Mouse (Mus musculus) lung, embryonic 16.5 days (tissue): ENCODE results near the gene Gm44596. TPM values are rescaled to one million over a fixed set of nuclear protein-coding genes. Genes with fewer than 3 reads are reported as not detected.

Source experiments
- ATAC-seq: fragments of 200-750 bp; cut with Nextera tagmentation; 2 replicates; pipeline ENCODE4 v1.8.0; 2017; ENCODE audit warnings: low read depth, mild to moderate bottlenecking, moderate library complexity
- H3K27ac ChIP-seq: fragments of 300-500 bp; sonication (generic); 2 replicates; pipeline ENCODE4 v1.5.1; 2014; ENCODE audit warnings: mild to moderate bottlenecking, control low read depth, low read length
- H3K27me3 ChIP-seq: fragments of 300-500 bp; sonication (generic); 2 replicates; pipeline ENCODE4 v1.6.1; 2014; ENCODE audit warnings: low read depth, low read length, mixed read lengths; ENCODE audit not compliant: control insufficient read depth, insufficient read depth
- H3K36me3 ChIP-seq: fragments of 300-500 bp; sonication (generic); 2 replicates; pipeline ENCODE4 v1.6.1; 2014; ENCODE audit warnings: low read length; ENCODE audit not compliant: control insufficient read depth, insufficient read depth
- H3K4me1 ChIP-seq: fragments of 300-500 bp; sonication (generic); replicated peaks from 2 replicates; pipeline ENCODE4 v1.6.1; 2014; ENCODE audit warnings: low read length, mixed read lengths; ENCODE audit not compliant: control insufficient read depth, insufficient read depth
- H3K4me2 ChIP-seq: fragments of 300-500 bp; sonication (generic); 2 replicates; pipeline ENCODE4 v1.6.1; 2014; ENCODE audit warnings: low read depth, low read length, control low read depth
- H3K4me3 ChIP-seq: fragments of 300-500 bp; sonication (generic); 2 replicates; pipeline ENCODE4 v1.5.1; 2014; ENCODE audit warnings: mild to moderate bottlenecking, low read length, control low read depth
- H3K9ac ChIP-seq: fragments of 300-500 bp; sonication (generic); 2 replicates; pipeline ENCODE4 v1.6.1; 2014; ENCODE audit warnings: low read length, control low read depth
- H3K9me3 ChIP-seq: fragments of 300-500 bp; sonication (generic); 2 replicates; pipeline ENCODE4 v1.6.1; 2016; ENCODE audit warnings: low read length; ENCODE audit not compliant: control insufficient read depth
- WGBS: fragments of 180-500 bp; shearing (Covaris S2); extraction: QIAGEN DNeasy Blood & Tissue Kit; methylation state at CpG from one replicate; pipeline ENCODE4 v1.1.7; 2014; 5-methylcytosine and 5-hydroxymethylcytosine counted together
- polyA plus RNA-seq: library from polyadenylated mRNA; unstranded; fragments of >200 nt; fragmentation: Nextera tagmentation; extraction: Ambion mirVana; gene quantifications from 2 replicates; pipeline ENCODE4 v1.2.1, GENCODE M21; 2015

Gene Gm44596
- polyA plus RNA-seq, 1 experiment from 2014 or later: not detected

DNA sequence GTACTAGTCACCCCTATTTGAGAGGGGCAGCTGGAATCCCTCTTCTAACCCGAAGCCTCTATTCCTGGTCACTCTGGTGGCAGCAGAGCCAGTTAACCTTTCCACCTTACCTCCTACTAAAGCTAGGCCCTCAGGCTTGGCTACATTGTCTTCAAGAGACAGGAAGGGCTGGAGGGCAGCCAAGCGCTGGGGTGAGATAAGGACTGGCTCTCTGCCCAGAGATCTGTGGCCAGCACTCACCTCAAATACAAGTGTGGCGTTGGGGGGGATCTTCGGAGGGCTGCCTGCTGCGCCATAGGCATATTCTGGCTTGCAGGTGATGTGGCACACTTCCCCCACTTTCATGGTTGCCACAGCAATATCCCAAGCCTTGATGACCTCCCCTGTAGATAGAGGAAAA, 60.2 kb downstream of the Gm44596 start:
- no peak overlapping the region for H3K4me3 ChIP-seq
- H3K27me3 ChIP-seq: no peaks in the 10 kb centered on the region
- peaks cover 23% of the 10 kb centered on the region for H3K4me1 ChIP-seq
- no peak overlapping the region for H3K9ac ChIP-seq
- no peak overlapping the region for H3K4me2 ChIP-seq
- no peak overlapping the region for H3K27ac ChIP-seq
- no peaks in the 10 kb centered on the region for H3K9me3 ChIP-seq
- 31% methylated on average over 5 of the region's 5 CpGs for WGBS
- no peak for ATAC-seq
- peaks cover 48% of the 10 kb centered on the region for H3K36me3 ChIP-seq

GRCm38 (mm10) chr6:128436356-128437005, 61.2 kb downstream of the Gm44596 start:
- no peaks in the 10 kb centered on the region for H3K27me3 ChIP-seq
- H3K4me1 ChIP-seq: peaks cover 23% of the 10 kb centered on the region
- peak overlapping the region; percentile 99 for H3K4me3 ChIP-seq
- 79% methylated on average over 8 of the region's 8 CpGs for whole genome bisulfite sequencing
- H3K9ac ChIP-seq: peak overlapping the region; percentile 91
- H3K9me3 ChIP-seq: no peaks in the 10 kb centered on the region
- H3K4me2 ChIP-seq: peak overlapping the region; percentile 90
- no peak overlapping the region for H3K27ac ChIP-seq
- H3K36me3 ChIP-seq: peaks cover 40% of the 10 kb centered on the region
- no peak for ATAC-seq

GRCm38 (mm10) chr6:128437288-128437687, 62.0 kb downstream of the Gm44596 start:
- WGBS: 2% methylated on average over 10 of the region's 10 CpGs
- peaks cover 23% of the 10 kb centered on the region for H3K4me1 ChIP-seq
- H3K4me3 ChIP-seq: peak overlapping the region; percentile 99
- no peak for ATAC-seq
- peak overlapping the region; percentile 90 for H3K4me2 ChIP-seq
- peaks cover 32% of the 10 kb centered on the region for H3K36me3 ChIP-seq
- H3K9ac ChIP-seq: peak overlapping the region; percentile 91
- peak overlapping the region; percentile 98 for H3K27ac ChIP-seq
- no peaks in the 10 kb centered on the region for H3K27me3 ChIP-seq
- no peaks in the 10 kb centered on the region for H3K9me3 ChIP-seq

DNA sequence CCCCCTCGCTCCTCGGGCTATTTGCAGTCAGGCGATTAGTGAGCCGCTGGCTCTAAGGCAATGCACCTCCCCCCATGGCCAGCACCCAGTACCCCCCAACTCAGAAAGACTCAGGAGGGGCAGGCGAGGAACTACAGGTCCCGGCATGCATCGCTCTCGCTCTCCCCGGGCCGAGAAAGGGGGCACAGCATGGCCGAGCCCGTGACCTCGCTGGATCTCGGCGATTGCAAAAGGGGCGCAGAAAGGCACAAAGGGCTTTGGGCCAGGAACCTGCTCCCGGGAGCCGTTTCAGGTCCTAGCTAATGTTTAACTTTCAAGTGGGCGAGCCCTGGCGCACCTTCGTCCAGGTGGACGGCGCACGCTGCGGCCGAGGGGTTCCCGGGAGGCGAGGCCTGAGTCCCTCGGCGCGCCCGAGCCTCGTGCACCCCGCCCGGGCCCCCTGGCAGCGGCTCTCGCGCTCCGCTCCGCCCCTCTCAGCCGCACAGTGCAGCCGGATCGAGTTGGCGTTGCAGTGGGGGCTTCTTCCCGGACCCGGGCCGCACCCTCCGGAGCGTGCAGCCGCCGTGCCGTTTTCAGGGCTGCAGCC, 62.5 kb downstream of the Gm44596 start:
- Histone ChIP-seq H3K9me3 (no peaks in the 10 kb centered on the region), H3K27me3 (no peaks in the 10 kb centered on the region), H3K4me3 (peak overlapping the region; percentile 99), H3K36me3 (peaks cover 29% of the 10 kb centered on the region), H3K4me1 (peaks cover 23% of the 10 kb centered on the region), H3K27ac (peak overlapping the region; percentile 98), H3K9ac (peak overlapping the region; percentile 91), H3K4me2 (peak overlapping the region; percentile 90)
- ATAC-seq: peak; percentile 83
- under 1% methylated on average over 52 of the region's 52 CpGs for WGBS

DNA sequence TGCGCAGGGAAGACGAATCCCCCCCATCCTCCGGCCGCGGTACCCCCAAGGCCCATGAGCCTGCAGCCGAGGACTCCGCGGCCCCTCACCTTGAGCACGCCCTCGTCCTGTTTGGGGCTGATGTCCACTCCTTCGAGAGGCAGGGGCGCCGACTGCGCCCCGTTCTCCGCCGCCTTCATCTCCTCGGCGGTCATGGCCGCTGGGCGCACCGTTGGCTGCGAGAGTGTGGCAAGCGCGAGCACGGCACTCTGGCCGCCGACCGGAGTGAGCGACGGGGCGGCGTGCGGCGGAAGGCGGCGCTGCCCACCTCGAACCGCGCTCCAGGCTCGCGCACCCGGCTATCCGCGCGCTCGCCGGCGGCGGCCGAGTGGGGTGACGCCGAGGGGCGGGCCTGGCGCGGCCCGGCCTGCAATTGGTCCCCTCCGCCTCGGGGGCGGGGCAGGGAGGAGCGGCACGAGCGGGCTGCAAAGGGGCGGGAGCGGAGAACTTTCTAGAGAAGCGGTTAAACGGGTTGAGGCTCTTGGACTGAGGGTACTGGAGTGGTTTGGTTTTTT, 63.1 kb downstream of the Gm44596 start, which contains the start of gene Fkbp4:
Gene Fkbp4, minus strand, starts transcription at position 361 of the 554 bp plus-strand sequence.
- Histone ChIP-seq H3K27ac (peak within 1 kb of the TSS; percentile 98), H3K4me1 (peaks cover 23% of the 10 kb centered on the region), H3K4me3 (peak within 1 kb of the TSS; percentile 99), H3K4me2 (peak within 1 kb of the TSS; percentile 90), H3K36me3 (peaks cover 23% of the 10 kb centered on the region), H3K9ac (peak within 1 kb of the TSS; percentile 91), H3K9me3 (no peaks in the 10 kb centered on the region), H3K27me3 (no peaks in the 10 kb centered on the region)
- peak; percentile 97 for ATAC-seq
- under 1% methylated on average over 55 of the region's 67 CpGs for WGBS

DNA sequence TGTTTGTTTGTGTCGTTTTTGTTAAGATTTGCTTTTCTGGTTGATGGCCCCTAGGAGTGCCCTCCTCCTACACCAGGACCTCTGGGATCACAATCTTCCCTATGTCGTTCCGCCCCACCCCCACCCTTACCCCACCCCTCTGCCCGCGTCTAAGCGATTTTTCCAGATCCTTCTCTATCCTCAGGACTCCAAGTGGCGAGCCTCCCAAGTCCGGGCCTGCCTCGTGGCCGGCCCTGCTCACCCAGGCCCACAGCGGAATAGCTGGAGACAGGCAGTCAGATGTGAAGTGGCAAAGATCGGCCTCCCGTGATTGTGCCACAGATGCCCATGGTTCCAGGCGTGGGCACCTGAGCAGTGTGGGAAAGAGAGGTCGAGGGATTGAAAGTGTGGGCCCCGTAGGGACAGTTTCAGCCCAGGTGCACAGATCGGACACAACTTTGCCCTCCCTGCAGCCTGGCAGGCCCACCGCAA, 63.6 kb downstream of the Gm44596 start:
- H3K4me2 ChIP-seq: peak overlapping the region; percentile 90
- H3K9ac ChIP-seq: peak overlapping the region; percentile 91
- WGBS: 15% methylated on average over 17 of the region's 18 CpGs
- peaks cover 23% of the 10 kb centered on the region for H3K4me1 ChIP-seq
- H3K36me3 ChIP-seq: peaks cover 18% of the 10 kb centered on the region
- H3K4me3 ChIP-seq: peak overlapping the region; percentile 99
- ATAC-seq: peak; percentile 56
- no peaks in the 10 kb centered on the region for H3K9me3 ChIP-seq
- H3K27ac ChIP-seq: peak overlapping the region; percentile 95
- H3K27me3 ChIP-seq: no peaks in the 10 kb centered on the region

DNA sequence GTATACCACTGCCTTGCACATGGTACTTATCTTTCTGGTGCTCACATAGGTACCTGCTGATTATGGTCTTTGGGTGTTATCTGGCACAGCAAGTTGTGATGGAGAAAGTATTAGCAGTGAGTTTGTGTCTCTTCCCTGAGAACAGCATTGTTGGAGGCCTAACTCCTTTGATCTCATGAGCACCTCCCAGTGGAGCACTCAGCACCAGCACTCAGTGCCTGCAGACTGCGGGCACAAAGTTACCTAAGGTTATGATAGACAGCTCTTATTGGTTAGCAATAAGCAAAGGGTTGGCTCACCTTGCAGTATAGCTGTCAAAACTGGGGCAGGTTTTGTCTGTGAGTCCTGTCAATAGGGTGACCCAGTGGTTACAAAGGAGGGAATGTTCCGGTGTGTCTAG, 64.9 kb downstream of the Gm44596 start:
- Histone ChIP-seq H3K4me2 (no peak overlapping the region), H3K27ac (no peak overlapping the region), H3K4me3 (no peak overlapping the region), H3K27me3 (no peaks in the 10 kb centered on the region), H3K36me3 (peaks cover 6% of the 10 kb centered on the region), H3K9me3 (no peaks in the 10 kb centered on the region), H3K9ac (no peak overlapping the region), H3K4me1 (peaks cover 20% of the 10 kb centered on the region)
- no peak for ATAC-seq
- WGBS: 83% methylated on average over 2 of the region's 2 CpGs

DNA sequence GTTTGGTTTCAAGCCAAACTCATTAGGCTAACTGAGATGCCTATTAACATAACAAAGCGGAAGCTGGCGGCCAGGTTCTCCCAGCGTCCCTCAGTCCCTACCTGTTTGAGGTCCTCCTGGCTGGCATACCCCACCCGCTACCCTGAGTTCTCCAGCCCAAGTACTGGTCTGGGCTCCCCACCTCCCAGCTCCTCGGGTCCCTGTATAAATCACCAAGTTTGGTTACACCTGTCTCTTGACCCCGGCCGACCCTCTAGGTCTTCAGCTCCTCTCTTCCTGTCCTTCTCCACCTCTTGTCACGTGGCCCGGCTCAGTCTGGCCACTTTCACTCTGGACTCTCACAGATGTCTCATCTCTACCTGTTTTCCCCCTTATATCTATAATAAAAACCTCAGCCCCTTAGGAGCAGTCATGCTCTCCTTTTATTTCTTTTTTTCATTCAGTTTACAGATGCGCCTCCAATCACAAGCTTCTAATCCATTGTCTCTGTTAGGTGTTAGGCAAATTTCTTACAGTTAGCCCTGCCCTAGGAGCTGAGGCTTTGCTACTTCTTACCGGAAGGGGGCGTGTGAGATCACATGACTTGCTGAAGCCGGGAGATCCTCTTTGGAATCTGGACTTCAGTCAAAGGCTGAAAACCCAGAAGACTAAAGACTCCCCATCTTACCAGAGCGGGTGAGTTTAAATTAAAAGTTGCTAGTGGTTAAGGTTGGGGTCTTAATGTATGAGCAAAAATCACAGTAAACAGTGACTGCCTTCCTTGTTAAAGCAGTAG, 70.6 kb downstream of the Gm44596 start:
- ATAC-seq: peak; percentile 65
- Histone ChIP-seq H3K27ac (no peak overlapping the region), H3K4me1 (no peaks in the 10 kb centered on the region), H3K4me3 (peak overlapping the region; percentile 3; the same call in 1 of the 2 replicates), H3K36me3 (no peaks in the 10 kb centered on the region), H3K27me3 (no peaks in the 10 kb centered on the region), H3K4me2 (peak overlapping the region; percentile 46), H3K9ac (peak overlapping the region; percentile 53), H3K9me3 (no peaks in the 10 kb centered on the region)
- 24% methylated on average over 14 of the region's 14 CpGs for WGBS

GRCm38 (mm10) chr6:128447063-128447462, 71.8 kb downstream of the Gm44596 start:
- Histone ChIP-seq H3K36me3 (no peaks in the 10 kb centered on the region), H3K4me3 (no peak overlapping the region), H3K9ac (no peak overlapping the region), H3K9me3 (no peaks in the 10 kb centered on the region), H3K27ac (no peak overlapping the region), H3K27me3 (no peaks in the 10 kb centered on the region), H3K4me1 (no peaks in the 10 kb centered on the region), H3K4me2 (no peak overlapping the region)
- no peak for ATAC-seq
- 95% methylated on average over 5 of the region's 5 CpGs for WGBS
